Mouse (Mus musculus) brain, embryonic 14.5 days (tissue): ENCODE measurements around the gene Myt1.

Experiments
- CTCF ChIP-seq: fragments of 200-500 bp; IDR thresholded peaks from 2 replicates; pipeline ENCODE4 v1.5.1; 2012; ENCODE audit warnings: inconsistent platforms, mild to moderate bottlenecking, moderate library complexity, borderline replicate concordance; ENCODE audit not compliant: insufficient read depth, insufficient read length; ENCODE audit errors: extremely low read depth
- POLR2A ChIP-seq: fragments of 200-500 bp; IDR thresholded peaks from 2 replicates; pipeline ENCODE4 v1.6.1; 2012; ENCODE audit warnings: mild to moderate bottlenecking, inconsistent platforms, borderline replicate concordance; ENCODE audit not compliant: poor library complexity, insufficient read depth, insufficient read length, severe bottlenecking; ENCODE audit errors: extremely low read depth

DNA sequence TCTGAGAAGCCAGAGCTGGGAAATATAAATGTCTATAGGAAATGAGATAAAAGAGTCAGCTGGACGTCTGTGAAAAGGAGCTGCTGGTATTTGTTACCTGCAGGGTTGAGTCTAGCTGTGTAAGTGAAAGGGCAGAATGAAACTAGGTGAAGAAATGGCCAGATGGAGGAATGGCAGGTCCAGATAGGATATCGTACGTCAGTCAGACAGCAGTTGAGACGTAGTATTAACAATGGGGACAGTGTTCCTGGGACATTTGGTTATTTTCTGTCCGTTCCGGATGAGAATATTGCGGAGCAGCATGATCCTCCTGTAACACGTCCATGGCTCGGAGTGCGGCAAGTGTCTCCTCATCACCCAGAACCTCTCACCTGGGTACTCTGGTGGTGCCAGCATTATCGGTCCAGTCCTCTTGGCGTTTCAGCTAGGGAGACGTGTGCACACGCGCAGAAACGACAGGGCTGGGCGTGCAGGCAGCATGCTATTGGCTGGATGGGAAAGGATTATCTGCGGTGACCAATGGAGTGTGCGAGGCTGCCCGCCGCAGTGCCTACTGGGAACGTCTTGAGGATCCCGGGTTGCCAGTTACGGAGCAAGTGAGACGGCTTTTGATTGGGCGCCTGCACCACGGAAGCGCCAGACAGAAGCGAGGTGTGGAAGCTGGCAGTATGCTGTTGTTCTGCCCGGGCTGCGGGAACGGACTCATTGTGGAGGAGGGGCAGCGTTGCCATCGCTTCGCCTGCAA is 100.8 kb downstream of the Myt1 start, which contains the start of gene Polr3k:
- no peak for TF ChIP-seq CTCF
- TF ChIP-seq POLR2A: peak; percentile 70; the same call in 1 of the 2 replicates
